Mouse (Mus musculus): Measurements from ENCODE around the gene Gigyf2. TPM values are rescaled to one million over a fixed set of nuclear protein-coding genes. Genes with fewer than 3 reads are reported as not detected.
A peak's percentile ranks its signal among the peaks of the same experiment; 100 is the strongest.

Gene Gigyf2
- total and polyA plus RNA-seq, 2 experiments from 2014 or later = 18.7 to 19.9 TPM

DNA sequence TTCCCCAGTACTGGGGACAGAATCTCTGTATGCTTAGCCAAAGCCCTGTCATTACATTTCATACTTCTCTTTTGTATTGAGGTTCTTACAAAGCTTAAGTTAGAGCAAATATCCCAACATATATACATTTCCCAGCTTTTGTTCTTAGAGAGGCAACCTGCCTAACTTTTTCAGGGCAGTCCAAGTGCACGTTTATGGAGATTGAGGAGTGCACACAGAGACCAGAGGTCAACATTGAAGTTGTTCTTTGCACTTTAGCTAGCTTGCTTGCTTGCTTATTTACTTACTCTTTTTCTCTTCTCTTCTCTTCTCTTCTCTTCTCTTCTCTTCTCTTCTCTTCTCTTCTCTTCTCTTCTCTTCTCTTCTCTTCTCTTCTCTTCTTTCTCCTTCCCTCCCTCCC lies 33.5 kb downstream of the Gigyf2 start:
- Histone ChIP-seq H3K4me2 (ENCODE audit: low read depth, low read length) (no peak overlapping the region), H3K27me3 (ENCODE audit: control insufficient read depth, insufficient read depth, low read length) (no peaks in the 10 kb centered on the region), H3K9ac (replicated peaks; ENCODE audit: low read depth, low read length) (no peak overlapping the region), H3K9me3 (replicated peaks; ENCODE audit: control insufficient read depth, low read length) (no peaks in the 10 kb centered on the region), H3K36me3 (replicated peaks; ENCODE audit: control insufficient read depth, insufficient read depth, low read length) (peaks cover 13% of the 10 kb centered on the region), H3K4me1 (ENCODE audit: control insufficient read depth, insufficient read depth) (no peaks in the 10 kb centered on the region), H3K27ac (ENCODE audit: low read depth) (no peak overlapping the region), H3K4me3 (ENCODE audit: low read depth, low read length) (no peak overlapping the region)
- TF ChIP-seq EP300 (IDR thresholded peaks at IDR 0.05; ENCODE audit: low read depth) (no peak), CTCF (IDR thresholded peaks at IDR 0.05; ENCODE audit: low read depth) (no peak)
- DNase-seq (ENCODE audit: low spot score) (no peak), ATAC-seq (ENCODE audit: insufficient read depth, low read depth) (no peak)
- 72% methylated on average over 1 of the region's 1 CpGs for WGBS

DNA sequence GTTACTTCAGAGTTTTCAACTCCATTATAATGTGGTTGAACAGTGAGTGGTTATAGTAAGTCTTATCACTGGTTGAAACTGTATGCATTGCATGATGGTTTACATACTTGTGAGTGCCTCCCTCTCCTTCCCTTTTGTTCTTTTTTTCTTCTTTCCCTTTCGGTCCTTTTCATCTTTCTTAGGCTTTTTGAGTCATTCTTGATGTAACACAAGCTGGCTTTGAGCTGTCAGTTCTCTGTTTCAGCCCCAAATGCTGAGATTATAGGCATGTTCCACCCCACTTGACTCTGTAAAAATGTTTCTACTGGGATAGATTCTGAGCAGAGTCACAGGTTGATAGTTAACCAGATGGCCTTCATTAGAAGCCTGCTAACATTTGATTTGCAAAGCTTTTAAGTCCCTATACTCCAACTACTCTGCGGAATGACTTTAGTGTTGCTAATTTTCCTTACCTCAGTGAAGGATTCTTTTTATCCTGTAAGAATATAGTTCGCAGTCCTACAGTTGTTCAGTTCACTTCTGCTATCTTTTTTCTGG lies 51.3 kb downstream of the Gigyf2 start:
- no peaks in the 10 kb centered on the region for H3K4me1 ChIP-seq (ENCODE audit: control insufficient read depth, insufficient read depth)
- no peak for TF ChIP-seq EP300 (IDR thresholded peaks at IDR 0.05; ENCODE audit: low read depth)
- TF ChIP-seq CTCF (IDR thresholded peaks at IDR 0.05; ENCODE audit: low read depth) = no peak
- no peak overlapping the region for H3K4me2 ChIP-seq (ENCODE audit: low read depth, low read length)
- no peak overlapping the region for H3K4me3 ChIP-seq (ENCODE audit: low read depth, low read length)
- H3K9me3 ChIP-seq (replicated peaks; ENCODE audit: control insufficient read depth, low read length) = no peaks in the 10 kb centered on the region
- ATAC-seq (ENCODE audit: insufficient read depth, low read depth) (no peak), DNase-seq (ENCODE audit: low spot score) (no peak)
- H3K36me3 ChIP-seq (replicated peaks; ENCODE audit: control insufficient read depth, insufficient read depth, low read length) = peaks cover 45% of the 10 kb centered on the region
- H3K9ac ChIP-seq (replicated peaks; ENCODE audit: low read depth, low read length) = no peak overlapping the region
- 91% methylated on average over 3 of the region's 3 CpGs for WGBS
- no peaks in the 10 kb centered on the region for H3K27me3 ChIP-seq (ENCODE audit: control insufficient read depth, insufficient read depth, low read length)
- no peak overlapping the region for H3K27ac ChIP-seq (ENCODE audit: low read depth)

DNA sequence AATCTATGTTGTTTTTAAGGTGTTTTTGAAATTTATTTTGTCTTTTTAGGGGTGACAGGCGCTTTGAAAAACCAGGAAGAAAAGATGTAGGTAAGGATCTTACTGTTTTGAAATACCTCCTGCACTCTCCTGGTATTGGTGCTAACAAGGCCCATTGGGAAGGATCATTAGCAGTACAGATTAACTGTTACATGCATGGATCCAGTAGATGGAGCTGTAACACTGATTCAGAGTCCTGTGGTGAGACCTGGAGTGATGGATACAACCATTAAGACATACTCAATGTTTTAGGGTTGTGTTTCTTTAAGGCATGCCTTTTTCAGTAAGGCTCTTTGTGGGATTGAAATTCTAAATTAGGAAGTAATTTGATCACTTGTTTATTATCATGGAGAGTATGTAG lies 53.1 kb downstream of the Gigyf2 start:
- TF ChIP-seq EP300 (IDR thresholded peaks at IDR 0.05; ENCODE audit: low read depth) (no peak), CTCF (IDR thresholded peaks at IDR 0.05; ENCODE audit: low read depth) (peak; percentile 32; the same call in 1 of the 2 replicates)
- Histone ChIP-seq H3K27me3 (ENCODE audit: control insufficient read depth, insufficient read depth, low read length) (no peaks in the 10 kb centered on the region), H3K9ac (replicated peaks; ENCODE audit: low read depth, low read length) (no peak overlapping the region), H3K9me3 (replicated peaks; ENCODE audit: control insufficient read depth, low read length) (no peaks in the 10 kb centered on the region), H3K4me1 (ENCODE audit: control insufficient read depth, insufficient read depth) (no peaks in the 10 kb centered on the region), H3K27ac (ENCODE audit: low read depth) (no peak overlapping the region), H3K4me2 (ENCODE audit: low read depth, low read length) (no peak overlapping the region), H3K4me3 (ENCODE audit: low read depth, low read length) (no peak overlapping the region), H3K36me3 (replicated peaks; ENCODE audit: control insufficient read depth, insufficient read depth, low read length) (peaks cover 34% of the 10 kb centered on the region)
- DNase-seq (ENCODE audit: low spot score) (no peak), ATAC-seq (ENCODE audit: insufficient read depth, low read depth) (no peak)
- 95% methylated on average over 1 of the region's 1 CpGs for WGBS

DNA sequence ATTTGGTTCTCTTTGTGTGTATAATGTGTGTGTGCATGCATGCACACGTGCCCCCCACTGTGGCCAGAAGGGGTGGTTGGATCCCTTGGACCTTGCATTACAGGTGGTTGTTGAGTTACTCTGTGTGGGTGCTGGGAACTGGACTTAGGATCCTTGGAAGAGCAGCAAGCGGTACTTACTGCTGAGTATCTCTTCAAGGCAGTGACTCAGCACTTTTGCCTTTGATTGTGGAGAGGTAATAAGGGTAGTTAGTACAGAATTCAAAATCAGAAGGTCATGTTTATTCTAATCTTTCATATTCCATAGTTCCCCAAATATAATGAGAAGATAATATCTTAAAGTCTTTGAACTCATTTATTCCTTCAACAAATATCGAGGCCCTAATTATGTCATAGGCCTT lies 54.4 kb downstream of the Gigyf2 start:
- DNase-seq (ENCODE audit: low spot score) (no peak), ATAC-seq (ENCODE audit: insufficient read depth, low read depth) (no peak)
- Histone ChIP-seq H3K9me3 (replicated peaks; ENCODE audit: control insufficient read depth, low read length) (no peaks in the 10 kb centered on the region), H3K9ac (replicated peaks; ENCODE audit: low read depth, low read length) (no peak overlapping the region), H3K36me3 (replicated peaks; ENCODE audit: control insufficient read depth, insufficient read depth, low read length) (peaks cover 29% of the 10 kb centered on the region), H3K4me3 (ENCODE audit: low read depth, low read length) (no peak overlapping the region), H3K4me2 (ENCODE audit: low read depth, low read length) (no peak overlapping the region), H3K4me1 (ENCODE audit: control insufficient read depth, insufficient read depth) (no peaks in the 10 kb centered on the region), H3K27me3 (ENCODE audit: control insufficient read depth, insufficient read depth, low read length) (no peaks in the 10 kb centered on the region), H3K27ac (ENCODE audit: low read depth) (no peak overlapping the region)
- 96% methylated on average over 3 of the region's 3 CpGs for WGBS
- TF ChIP-seq EP300 (IDR thresholded peaks at IDR 0.05; ENCODE audit: low read depth) (no peak), CTCF (IDR thresholded peaks at IDR 0.05; ENCODE audit: low read depth) (no peak)

DNA sequence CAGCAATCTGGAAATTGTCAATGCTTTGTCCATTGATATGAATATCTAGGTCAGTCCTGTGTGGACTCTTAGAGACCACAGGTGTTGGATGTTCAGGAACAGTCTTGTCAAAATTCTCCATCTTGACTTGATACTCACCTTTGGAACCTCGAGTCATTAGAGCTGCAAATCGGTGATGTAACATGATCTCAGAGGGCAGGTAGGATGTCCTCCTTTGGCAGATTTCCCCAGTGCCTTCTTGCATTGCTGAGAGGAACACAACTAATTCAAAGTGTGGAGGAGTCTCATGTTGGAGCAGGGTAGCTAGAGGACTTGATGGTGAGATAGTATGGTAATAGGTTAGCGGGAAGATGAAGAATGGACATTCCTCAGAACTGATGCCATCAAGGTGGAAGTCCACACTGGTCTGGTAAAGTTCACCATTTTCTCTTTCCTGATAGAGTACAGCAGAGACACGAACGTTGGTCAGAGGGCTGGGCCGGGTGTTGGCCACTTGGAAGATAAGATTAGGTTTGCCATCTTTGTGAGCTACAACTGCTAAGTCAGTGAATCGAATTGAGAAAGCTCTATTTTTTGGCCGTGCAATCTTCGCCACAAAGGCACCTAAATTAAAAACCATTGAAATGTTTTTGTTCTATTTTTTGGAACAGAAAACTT lies 59.8 kb downstream of the Gigyf2 start:
- 74% methylated on average over 9 of the region's 9 CpGs for whole genome bisulfite sequencing
- H3K9ac ChIP-seq (replicated peaks; ENCODE audit: low read depth, low read length) = no peak overlapping the region
- no peak for TF ChIP-seq CTCF (IDR thresholded peaks at IDR 0.05; ENCODE audit: low read depth)
- TF ChIP-seq EP300 (IDR thresholded peaks at IDR 0.05; ENCODE audit: low read depth) = no peak
- H3K4me3 ChIP-seq (ENCODE audit: low read depth, low read length) = no peak overlapping the region
- H3K4me2 ChIP-seq (ENCODE audit: low read depth, low read length) = no peak overlapping the region
- H3K27me3 ChIP-seq (ENCODE audit: control insufficient read depth, insufficient read depth, low read length) = no peaks in the 10 kb centered on the region
- H3K36me3 ChIP-seq (replicated peaks; ENCODE audit: control insufficient read depth, insufficient read depth, low read length) = peaks cover 33% of the 10 kb centered on the region
- ATAC-seq (ENCODE audit: insufficient read depth, low read depth) (no peak), DNase-seq (ENCODE audit: low spot score) (no peak)
- H3K9me3 ChIP-seq (replicated peaks; ENCODE audit: control insufficient read depth, low read length) = no peaks in the 10 kb centered on the region
- H3K27ac ChIP-seq (ENCODE audit: low read depth) = no peak overlapping the region
- H3K4me1 ChIP-seq (ENCODE audit: control insufficient read depth, insufficient read depth) = no peaks in the 10 kb centered on the region
